Mouse (Mus musculus) lung, postnatal 14 days (tissue): ENCODE results near the gene Dmrta2.

Experiments
- DNase-seq: peaks from one replicate; pipeline ENCODE4 v3.0.0; 2021

Dmrta2 gene

GRCm38 (mm10) chr4:109979461-109980320, 1.8 kb downstream of the Dmrta2 start:
- DNase-seq = no peak

- no peak for DNase-seq
These were observed 2.6 kb downstream of the Dmrta2 start for GRCm38 (mm10) chr4:109980321-109981082.

- no peak for DNase-seq
These were observed 3.4 kb downstream of the Dmrta2 start for GRCm38 (mm10) chr4:109981083-109981870.

GRCm38 (mm10) chr4:109981871-109982680, 4.2 kb downstream of the Dmrta2 start:
- no peak for DNase-seq

- no peak for DNase-seq
These were observed 4.9 kb downstream of the Dmrta2 start for GRCm38 (mm10) chr4:109982681-109983265.

GRCm38 (mm10) chr4:109983281-109984001, 5.6 kb downstream of the Dmrta2 start:
- no peak for DNase-seq

- no peak for DNase-seq
These were observed 6.2 kb downstream of the Dmrta2 start for GRCm38 (mm10) chr4:109984011-109984411.

- no peak for DNase-seq
These were observed 6.9 kb downstream of the Dmrta2 start for GRCm38 (mm10) chr4:109984496-109985423.

GRCm38 (mm10) chr4:109985424-109986172, 7.7 kb downstream of the Dmrta2 start:
- DNase-seq = no peak

- DNase-seq = no peak
These were observed 8.4 kb downstream of the Dmrta2 start for GRCm38 (mm10) chr4:109986301-109986700.

GRCm38 (mm10) chr4:109986748-109987355, 9.0 kb downstream of the Dmrta2 start:
- no peak for DNase-seq

GRCm38 (mm10) chr4:109987560-109988362, 9.9 kb downstream of the Dmrta2 start:
- no peak for DNase-seq

- no peak for DNase-seq
These were observed 10.6 kb downstream of the Dmrta2 start for GRCm38 (mm10) chr4:109988411-109988810.

GRCm38 (mm10) chr4:109989213-109989612, 11.4 kb downstream of the Dmrta2 start:
- no peak for DNase-seq

GRCm38 (mm10) chr4:110006044-110006443, 28.2 kb downstream of the Dmrta2 start:
- no peak for DNase-seq

GRCm38 (mm10) chr4:110019145-110019544, 41.3 kb downstream of the Dmrta2 start:
- no peak for DNase-seq

- peak; percentile 74 for DNase-seq
These were observed 42.4 kb downstream of the Dmrta2 start for GRCm38 (mm10) chr4:110020255-110020654.
